Mouse (Mus musculus): ENCODE results near the gene Rfx6. TPM values are rescaled to one million over a fixed set of nuclear protein-coding genes. Genes with fewer than 3 reads are reported as not detected.

Rfx6 gene
- polyA plus RNA-seq (2016; fragmentation: Nextera tagmentation; extraction: Ambion mirVana): not detected in 2 replicates

GRCm38 (mm10) chr10:51677548-51678250 lies at the start of gene Rfx6:
Gene Rfx6 (plus strand): TSS chr10:51677756.
- no peak within 1 kb of the TSS for H3K9ac ChIP-seq
- H3K36me3 ChIP-seq: no peaks in the 10 kb centered on the region
- H3K4me2 ChIP-seq (replicated peaks): peak within 1 kb of the TSS; percentile 84
- 0 out of 2 replicates have a peak, but pooled peaks have one; percentile 60 for ATAC-seq (ENCODE audit: insufficient number of reproducible peaks, insufficient read depth, low FRiP score, low TSS enrichment)
- peaks cover 2% of the 10 kb centered on the region; the same call in 1 of the 2 replicates for H3K4me1 ChIP-seq
- WGBS: 1% methylated on average over 37 of the region's 38 CpGs
- no peak within 1 kb of the TSS for H3K27ac ChIP-seq
- H3K4me3 ChIP-seq: peak within 1 kb of the TSS; percentile 43
- H3K9me3 ChIP-seq: no peaks in the 10 kb centered on the region
- H3K27me3 ChIP-seq: peaks cover 25% of the 10 kb centered on the region

GRCm38 (mm10) chr10:51631411-51632136 lies 46.0 kb upstream of the Rfx6 start, which contains the start of gene Gprc6a:
Gene Gprc6a (minus strand): TSS chr10:51631461.
- H3K9me3 ChIP-seq: no peaks in the 10 kb centered on the region
- H3K27me3 ChIP-seq: no peaks in the 10 kb centered on the region
- no peak within 1 kb of the TSS for H3K27ac ChIP-seq
- 76% methylated on average over 8 of the region's 8 CpGs for WGBS
- H3K9ac ChIP-seq: no peak within 1 kb of the TSS
- no peak within 1 kb of the TSS for H3K4me3 ChIP-seq
- ATAC-seq (ENCODE audit: insufficient number of reproducible peaks, insufficient read depth, low FRiP score, low TSS enrichment): no peak
- no peaks in the 10 kb centered on the region for H3K36me3 ChIP-seq
- no peaks in the 10 kb centered on the region for H3K4me1 ChIP-seq
- H3K4me2 ChIP-seq (replicated peaks): no peak within 1 kb of the TSS

GRCm38 (mm10) chr10:51649506-51650221 lies 27.9 kb upstream of the Rfx6 start:
- no peaks in the 10 kb centered on the region for H3K9me3 ChIP-seq
- ATAC-seq (ENCODE audit: insufficient number of reproducible peaks, insufficient read depth, low FRiP score, low TSS enrichment): no peak
- H3K27me3 ChIP-seq: no peaks in the 10 kb centered on the region
- H3K4me2 ChIP-seq (replicated peaks): no peak overlapping the region
- no peak overlapping the region for H3K4me3 ChIP-seq
- H3K36me3 ChIP-seq: no peaks in the 10 kb centered on the region
- H3K27ac ChIP-seq: no peak overlapping the region
- H3K9ac ChIP-seq: no peak overlapping the region
- no peaks in the 10 kb centered on the region for H3K4me1 ChIP-seq
- WGBS: 59% methylated on average over 3 of the region's 3 CpGs

GRCm38 (mm10) chr10:51657324-51657723 lies 20.2 kb upstream of the Rfx6 start:
- Histone ChIP-seq H3K36me3 (no peaks in the 10 kb centered on the region), H3K27me3 (no peaks in the 10 kb centered on the region), H3K4me1 (no peaks in the 10 kb centered on the region), H3K4me2 (replicated peaks) (no peak overlapping the region), H3K4me3 (no peak overlapping the region), H3K9me3 (no peaks in the 10 kb centered on the region), H3K9ac (no peak overlapping the region), H3K27ac (no peak overlapping the region)
- no peak for ATAC-seq (ENCODE audit: insufficient number of reproducible peaks, insufficient read depth, low FRiP score, low TSS enrichment)
- 74% methylated on average over 1 of the region's 1 CpGs for WGBS

GRCm38 (mm10) chr10:51669334-51669733 lies 8.2 kb upstream of the Rfx6 start:
- Histone ChIP-seq H3K4me3 (no peak overlapping the region), H3K27me3 (no peaks in the 10 kb centered on the region), H3K36me3 (no peaks in the 10 kb centered on the region), H3K9ac (no peak overlapping the region), H3K4me1 (no peaks in the 10 kb centered on the region), H3K27ac (no peak overlapping the region), H3K4me2 (replicated peaks) (no peak overlapping the region), H3K9me3 (no peaks in the 10 kb centered on the region)
- no peak for ATAC-seq (ENCODE audit: insufficient number of reproducible peaks, insufficient read depth, low FRiP score, low TSS enrichment)

- Histone ChIP-seq H3K4me3 (no peak overlapping the region), H3K27me3 (peaks cover 5% of the 10 kb centered on the region), H3K9me3 (no peaks in the 10 kb centered on the region), H3K9ac (no peak overlapping the region), H3K4me1 (no peaks in the 10 kb centered on the region), H3K36me3 (no peaks in the 10 kb centered on the region), H3K27ac (no peak overlapping the region), H3K4me2 (replicated peaks) (no peak overlapping the region)
- ATAC-seq (ENCODE audit: insufficient number of reproducible peaks, insufficient read depth, low FRiP score, low TSS enrichment): no peak
- 80% methylated on average over 4 of the region's 4 CpGs for WGBS
Measured at GRCm38 (mm10) chr10:51671583-51671982, 6.0 kb upstream of the Rfx6 start.

- Histone ChIP-seq H3K9me3 (no peaks in the 10 kb centered on the region), H3K36me3 (no peaks in the 10 kb centered on the region), H3K9ac (no peak overlapping the region), H3K4me3 (no peak overlapping the region), H3K4me2 (replicated peaks) (no peak overlapping the region), H3K27me3 (peaks cover 11% of the 10 kb centered on the region), H3K27ac (no peak overlapping the region), H3K4me1 (no peaks in the 10 kb centered on the region)
- WGBS: 53% methylated on average over 1 of the region's 1 CpGs
- peak; percentile 56; the same call in 1 of the 2 replicates for ATAC-seq (ENCODE audit: insufficient number of reproducible peaks, insufficient read depth, low FRiP score, low TSS enrichment)
Measured at GRCm38 (mm10) chr10:51672082-51672779, 5.3 kb upstream of the Rfx6 start.

- H3K4me2 ChIP-seq (replicated peaks): peak overlapping the region; percentile 84
- no peak for ATAC-seq (ENCODE audit: insufficient number of reproducible peaks, insufficient read depth, low FRiP score, low TSS enrichment)
- H3K36me3 ChIP-seq: no peaks in the 10 kb centered on the region
- 5% methylated on average over 10 of the region's 10 CpGs for WGBS
- peak overlapping the region; percentile 43 for H3K4me3 ChIP-seq
- H3K27me3 ChIP-seq: peaks cover 25% of the 10 kb centered on the region
- no peaks in the 10 kb centered on the region for H3K9me3 ChIP-seq
- H3K4me1 ChIP-seq: peaks cover 2% of the 10 kb centered on the region; the same call in 1 of the 2 replicates
- H3K9ac ChIP-seq: no peak overlapping the region
- no peak overlapping the region for H3K27ac ChIP-seq
Measured at GRCm38 (mm10) chr10:51678251-51678639, 689 bp downstream of the Rfx6 start.

- no peaks in the 10 kb centered on the region for H3K4me1 ChIP-seq
- no peak for ATAC-seq (ENCODE audit: insufficient number of reproducible peaks, insufficient read depth, low FRiP score, low TSS enrichment)
- no peaks in the 10 kb centered on the region for H3K36me3 ChIP-seq
- no peaks in the 10 kb centered on the region for H3K27me3 ChIP-seq
- H3K4me2 ChIP-seq (replicated peaks): no peak overlapping the region
- WGBS: 21% methylated on average over 3 of the region's 3 CpGs
- H3K9me3 ChIP-seq: no peaks in the 10 kb centered on the region
- H3K4me3 ChIP-seq: no peak overlapping the region
- no peak overlapping the region for H3K27ac ChIP-seq
- H3K9ac ChIP-seq: no peak overlapping the region
Measured at GRCm38 (mm10) chr10:51720904-51721303, 43.3 kb downstream of the Rfx6 start.

- Histone ChIP-seq H3K9ac (no peak overlapping the region), H3K4me3 (no peak overlapping the region), H3K36me3 (no peaks in the 10 kb centered on the region), H3K9me3 (no peaks in the 10 kb centered on the region), H3K27ac (no peak overlapping the region), H3K27me3 (no peaks in the 10 kb centered on the region), H3K4me2 (replicated peaks) (no peak overlapping the region), H3K4me1 (no peaks in the 10 kb centered on the region)
- ATAC-seq (ENCODE audit: insufficient number of reproducible peaks, insufficient read depth, low FRiP score, low TSS enrichment): no peak
- 85% methylated on average over 5 of the region's 5 CpGs for WGBS
Measured at GRCm38 (mm10) chr10:51761436-51761835, 83.9 kb downstream of the Rfx6 start.

- no peaks in the 10 kb centered on the region for H3K4me1 ChIP-seq
- H3K9me3 ChIP-seq: no peaks in the 10 kb centered on the region
- H3K4me2 ChIP-seq (replicated peaks): no peak overlapping the region
- no peak overlapping the region for H3K9ac ChIP-seq
- no peaks in the 10 kb centered on the region for H3K27me3 ChIP-seq
- no peak for ATAC-seq (ENCODE audit: insufficient number of reproducible peaks, insufficient read depth, low FRiP score, low TSS enrichment)
- no peak overlapping the region for H3K4me3 ChIP-seq
- H3K27ac ChIP-seq: no peak overlapping the region
- WGBS: 78% methylated on average over 2 of the region's 2 CpGs
- no peaks in the 10 kb centered on the region for H3K36me3 ChIP-seq
Measured at GRCm38 (mm10) chr10:51763241-51763640, 85.7 kb downstream of the Rfx6 start.
